Mouse (Mus musculus) layer of hippocampus, postnatal 14 days (tissue): ENCODE measurements at regions not wholly inside any gene's neighbourhood (a gene's known extent, or its start where the extent isn't known, plus 50 kb on each side); places are given as distances from the start of the nearest gene placed in this dataset.

Source experiments
- DNase-seq, 2 experiments: peaks; one replicate each; pipeline ENCODE4 v3.0.0; 2021 to 2022; ENCODE audit warnings: low spot score in 2 of 2, mixed read lengths in 1 of 2

DNA sequence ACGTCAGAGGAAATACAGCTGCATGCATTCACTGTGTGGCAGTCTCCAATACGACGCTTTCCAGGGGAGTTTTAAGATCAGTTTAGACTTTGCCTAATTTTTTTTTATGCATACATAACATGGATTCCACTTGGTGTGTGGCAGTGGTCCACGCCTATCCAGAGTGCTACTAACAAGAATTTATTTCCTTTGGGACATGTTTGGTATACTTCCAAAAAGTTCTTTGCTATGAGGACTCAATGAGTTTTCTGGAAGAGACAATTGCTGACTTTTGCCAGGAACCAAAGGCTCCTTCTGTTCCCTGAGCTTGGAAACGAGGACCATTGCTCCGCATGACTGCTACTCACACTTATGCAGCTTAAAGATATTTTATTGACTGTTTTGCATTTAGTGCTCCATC is 59.2 kb downstream of the Marcks start:
- DNase-seq: no peak

DNA sequence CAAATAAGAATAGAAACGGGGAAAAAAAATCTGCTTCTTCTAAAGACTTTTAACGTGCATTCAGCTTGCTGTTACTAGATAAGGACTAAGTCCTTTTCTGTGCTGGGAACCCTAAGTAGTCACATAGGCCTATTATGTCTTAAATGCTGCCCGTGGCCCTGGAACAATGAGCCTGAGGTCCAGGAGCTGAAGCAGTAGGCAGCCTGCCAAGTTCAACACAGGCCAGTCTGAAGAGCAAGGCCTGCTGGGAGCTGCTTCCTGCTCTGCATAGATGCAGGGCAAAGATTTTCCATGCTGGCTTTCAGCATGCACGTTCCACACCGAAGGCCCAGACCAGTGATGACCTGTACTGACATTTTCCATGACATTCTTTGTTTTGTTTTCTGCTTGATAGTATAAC is 60.3 kb downstream of the Marcks start:
- peak; percentile 28 to 51 for DNase-seq

DNA sequence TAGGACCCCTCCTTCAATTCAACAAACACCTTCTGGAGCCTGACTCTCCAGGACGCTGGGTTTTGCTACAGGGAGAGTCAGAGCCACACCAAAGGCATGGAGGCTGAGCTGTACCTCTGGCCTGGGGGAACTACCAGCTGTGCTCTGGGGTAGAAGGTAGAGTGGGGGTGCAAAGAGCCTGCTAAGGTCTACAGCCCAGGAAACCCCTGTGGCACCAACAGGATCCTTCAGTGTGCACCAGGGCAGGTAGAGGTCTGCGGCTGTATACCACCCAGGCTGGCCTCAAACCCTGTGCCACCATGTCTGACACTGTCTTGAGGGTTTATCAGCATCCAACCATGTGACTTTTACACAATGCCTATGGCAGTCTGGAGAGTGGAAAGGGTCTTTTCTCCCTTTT is 61.0 kb downstream of the Marcks start:
- DNase-seq: no peak

DNA sequence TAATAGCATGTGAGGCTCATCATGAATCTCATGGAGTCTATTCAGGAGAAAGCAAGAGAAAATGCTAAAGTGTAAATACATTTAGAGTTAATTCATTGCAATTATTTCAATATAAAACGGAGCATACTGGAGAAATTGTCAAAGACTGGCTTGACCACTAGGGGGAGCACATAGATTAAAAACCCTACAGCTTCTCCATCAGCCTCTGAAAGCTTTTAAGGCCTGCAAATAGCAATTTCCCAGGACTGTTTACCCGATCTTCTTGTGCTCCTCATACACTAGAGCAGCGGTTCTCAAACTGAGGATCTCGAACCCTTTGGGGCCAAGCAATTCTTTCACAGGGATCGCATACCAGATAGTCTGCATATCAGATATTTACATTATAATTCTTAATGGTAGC is 65.9 kb downstream of the Marcks start:
- peak; percentile 45 to 87 for DNase-seq

- no peak for DNase-seq
Observed at GRCm38 (mm10) chr10:37072061-37072460, 66.7 kb downstream of the Marcks start.

GRCm38 (mm10) chr10:37071420-37071819 is 67.3 kb downstream of the Marcks start:
- DNase-seq: no peak
